Mouse (Mus musculus) cerebellum, adult 18-20 months (tissue): ENCODE measurements around the gene Chst11.

Source experiments
- DNase-seq, 2 experiments: peaks; one replicate each; pipeline ENCODE4 v3.0.0; 2021

The Chst11 gene

DNA sequence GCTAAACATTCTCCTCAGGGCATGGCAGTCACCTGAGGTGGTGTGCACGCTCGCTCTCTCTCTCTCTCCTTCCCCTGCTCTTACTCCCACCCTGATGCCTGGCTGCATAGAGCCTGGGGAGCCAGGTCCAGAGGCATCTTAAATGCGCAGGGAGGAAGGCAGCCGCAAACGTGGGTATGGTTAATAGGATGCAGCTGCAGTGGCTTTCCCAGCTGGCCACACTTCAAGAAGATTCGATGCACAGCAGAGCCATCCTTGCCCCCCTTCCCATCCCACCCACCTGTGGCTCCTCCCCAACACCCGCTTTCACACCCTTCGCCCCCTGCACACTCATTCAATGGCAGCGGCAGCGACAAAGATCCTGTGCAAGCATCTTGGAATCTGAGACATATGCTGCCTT lies 95.6 kb downstream of the Chst11 start:
- DNase-seq, result no peak

DNA sequence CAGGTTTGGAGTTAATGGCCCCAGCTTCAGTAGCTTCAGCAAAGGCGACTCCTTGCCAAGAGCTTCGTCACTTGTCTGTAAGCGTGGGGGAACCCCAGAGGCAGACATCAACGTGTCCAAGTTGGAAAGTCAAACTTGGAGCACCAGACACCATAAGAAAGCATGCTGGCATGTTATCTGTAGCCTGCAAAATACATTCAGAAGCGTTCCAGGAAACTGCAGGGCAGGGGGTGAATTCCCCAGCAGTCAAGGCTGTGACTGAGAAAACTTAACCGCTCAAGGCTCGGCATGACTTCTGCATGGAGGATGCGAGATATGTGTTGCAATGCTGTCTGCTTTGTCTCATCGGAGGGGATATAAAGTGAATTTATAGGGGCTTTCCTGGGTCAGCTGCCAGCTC lies 98.6 kb downstream of the Chst11 start:
- no peak for DNase-seq

GRCm38 (mm10) chr10:83088318-83088717 lies 103.0 kb downstream of the Chst11 start:
- no peak for DNase-seq

GRCm38 (mm10) chr10:83088826-83089225 lies 103.5 kb downstream of the Chst11 start:
- DNase-seq, result no peak

- DNase-seq, result no peak
Measured at GRCm38 (mm10) chr10:83090185-83090584, 104.9 kb downstream of the Chst11 start.

DNA sequence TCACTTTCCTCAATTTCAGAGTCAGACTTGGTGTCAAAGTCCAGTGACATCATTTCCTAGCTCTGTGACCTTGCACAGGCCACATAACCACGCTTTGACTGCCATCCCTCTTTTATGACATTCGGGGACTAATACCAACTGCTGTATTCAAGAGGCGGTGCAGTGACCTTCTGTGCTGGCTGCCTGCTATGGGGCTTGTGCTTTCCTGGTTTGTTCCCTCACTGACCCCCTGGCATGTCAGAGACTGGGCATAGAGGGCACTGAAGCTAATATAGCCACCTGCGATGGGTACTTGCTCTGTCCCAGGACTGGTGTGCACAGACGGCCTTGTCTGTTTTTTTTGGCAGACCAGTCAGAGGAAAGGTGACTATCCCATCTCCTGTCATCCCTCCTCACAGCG lies 108.4 kb downstream of the Chst11 start:
- DNase-seq, result no peak

DNA sequence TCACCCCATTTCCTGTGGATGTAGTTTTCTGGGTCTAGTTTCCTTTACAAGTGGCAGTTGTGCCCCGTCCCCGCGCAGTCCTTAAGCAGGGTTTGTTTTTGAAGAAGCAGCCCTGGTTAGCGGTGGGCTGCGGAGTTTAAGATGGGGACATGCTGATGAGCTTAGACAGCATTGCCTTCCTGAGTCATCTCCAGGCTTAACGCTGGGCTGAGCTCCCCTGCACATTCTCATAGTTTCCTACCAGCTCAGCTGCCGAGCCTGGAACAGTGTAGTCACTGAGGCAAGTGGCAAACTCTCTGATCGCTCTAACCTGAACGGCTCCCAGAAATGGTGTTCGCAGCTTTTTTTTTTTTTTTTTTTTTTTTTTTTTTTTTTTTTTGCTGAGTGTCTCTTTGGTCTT lies 109.0 kb downstream of the Chst11 start:
- DNase-seq, result no peak

- no peak for DNase-seq
Measured at GRCm38 (mm10) chr10:83094821-83095725, 109.8 kb downstream of the Chst11 start.

- no peak for DNase-seq
Measured at GRCm38 (mm10) chr10:83096257-83096656, 111.0 kb downstream of the Chst11 start.

DNA sequence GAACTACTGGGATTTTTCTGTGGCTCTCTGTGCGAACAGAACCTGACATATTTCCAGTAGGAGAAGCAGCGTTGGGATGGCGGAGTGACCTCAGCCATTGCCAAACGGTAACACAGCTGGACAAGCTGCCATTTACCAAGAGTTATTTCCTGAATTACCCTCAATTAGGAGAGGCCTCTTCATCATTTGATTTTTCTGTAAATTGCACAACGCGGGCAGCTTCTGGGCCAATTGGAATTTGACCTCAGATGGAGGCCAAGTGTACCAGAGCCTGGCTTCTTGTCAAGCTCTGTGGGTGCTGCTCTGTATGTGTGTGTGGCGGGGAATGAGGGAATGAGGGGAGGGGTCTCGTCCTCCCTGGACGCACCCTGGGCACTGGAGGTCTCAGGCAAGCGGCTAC lies 113.6 kb downstream of the Chst11 start:
- DNase-seq, result no peak

DNA sequence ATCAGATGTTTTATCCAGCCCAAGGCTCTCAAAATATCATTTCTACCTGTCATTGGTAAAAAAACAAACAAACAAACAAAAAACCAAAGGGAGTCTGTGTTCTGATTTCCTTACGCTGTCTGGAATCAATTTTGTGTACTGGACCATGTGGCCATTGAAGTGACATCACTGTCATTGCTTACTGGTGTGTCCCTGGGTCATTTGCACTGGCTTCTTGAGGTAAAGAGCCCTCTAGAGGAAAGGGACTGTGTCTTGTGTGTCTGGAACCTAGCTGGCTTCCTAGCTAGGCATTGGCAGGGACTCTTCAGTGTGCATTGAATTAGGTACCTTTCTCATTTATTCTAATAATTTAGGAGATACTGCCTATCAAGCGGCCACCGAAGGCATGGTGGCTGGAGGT lies 114.4 kb downstream of the Chst11 start:
- no peak for DNase-seq

- DNase-seq, result no peak
Measured at GRCm38 (mm10) chr10:83100890-83101289, 115.6 kb downstream of the Chst11 start.

DNA sequence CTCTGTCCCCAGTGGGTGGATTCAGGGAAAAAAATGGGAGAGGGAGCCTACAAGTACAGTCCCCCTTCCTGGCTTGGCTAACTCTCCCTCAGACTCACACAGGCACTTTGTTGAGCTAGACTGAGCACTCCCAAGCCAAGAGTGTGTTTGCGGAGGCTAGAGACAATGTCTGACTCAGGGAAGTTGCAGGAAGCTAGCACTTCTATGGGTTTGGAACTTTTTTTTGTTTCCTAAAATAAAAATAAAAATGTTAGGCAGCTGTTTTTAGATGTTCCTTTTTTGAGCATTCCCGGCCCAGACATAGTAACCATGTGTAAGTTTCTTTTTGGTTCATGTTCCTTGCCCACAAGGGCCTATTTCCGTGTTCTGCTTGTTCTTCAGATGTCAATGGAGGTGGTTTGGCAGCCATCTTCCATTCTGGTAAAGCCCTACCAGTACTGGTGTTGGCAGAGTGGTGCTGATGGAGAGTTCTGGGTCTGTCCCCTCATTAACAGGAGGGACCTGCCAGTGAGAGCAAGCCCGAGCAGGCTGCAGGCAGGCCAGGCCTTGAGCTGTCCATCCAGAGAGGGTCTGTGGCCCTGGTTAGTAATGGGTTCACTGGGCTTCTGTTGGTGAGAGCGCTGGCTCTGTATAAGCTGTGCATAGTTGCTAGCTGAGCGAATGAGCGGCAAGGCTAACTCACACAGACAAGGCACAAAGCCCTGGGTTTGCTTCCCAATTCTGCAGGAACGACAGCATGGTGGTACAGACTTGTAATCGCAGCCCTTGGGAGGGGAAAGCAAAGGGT lies 116.3 kb downstream of the Chst11 start:
- DNase-seq, result no peak

DNA sequence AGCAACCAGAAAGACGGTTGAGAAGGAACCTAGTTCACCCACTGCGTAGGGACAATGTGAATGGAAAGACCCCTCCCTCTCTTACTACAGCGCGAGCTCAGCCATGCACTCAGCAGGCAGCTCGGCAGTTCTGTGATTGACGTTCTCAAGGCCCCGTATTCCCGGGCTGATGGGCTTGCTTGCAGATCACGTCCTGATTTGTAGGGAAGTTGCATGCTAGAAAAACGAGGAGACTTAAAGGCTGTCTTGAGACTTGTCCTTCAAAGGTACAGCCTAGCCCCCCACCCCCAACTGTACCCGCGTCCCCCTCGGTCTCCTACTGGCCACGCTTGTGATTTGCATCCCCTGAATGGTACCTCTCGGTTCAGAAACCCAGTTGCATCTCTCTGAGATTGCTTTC lies 117.4 kb downstream of the Chst11 start:
- DNase-seq, result no peak

GRCm38 (mm10) chr10:83104221-83104620 lies 118.9 kb downstream of the Chst11 start:
- no peak for DNase-seq

- no peak for DNase-seq
Measured at GRCm38 (mm10) chr10:83106152-83106746, 121.0 kb downstream of the Chst11 start.

DNA sequence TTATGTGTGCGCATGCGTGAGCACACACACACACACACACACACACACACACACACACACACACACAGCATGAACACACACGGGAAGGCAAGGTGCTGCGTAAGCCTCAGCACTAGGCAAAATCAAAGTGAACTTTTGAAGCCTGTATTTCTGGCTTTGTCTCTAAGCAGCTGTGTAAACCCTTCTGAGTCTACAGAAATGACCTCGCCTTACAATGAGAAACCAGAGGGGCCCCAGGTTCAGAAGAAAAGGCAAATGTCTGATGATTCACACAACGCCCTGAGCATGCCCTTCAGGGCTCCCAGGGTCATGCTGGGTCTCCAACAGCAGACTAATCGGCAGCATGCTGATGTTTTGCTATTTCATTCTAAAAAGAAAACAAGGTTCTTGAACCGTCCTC lies 122.1 kb downstream of the Chst11 start:
- DNase-seq, result no peak

DNA sequence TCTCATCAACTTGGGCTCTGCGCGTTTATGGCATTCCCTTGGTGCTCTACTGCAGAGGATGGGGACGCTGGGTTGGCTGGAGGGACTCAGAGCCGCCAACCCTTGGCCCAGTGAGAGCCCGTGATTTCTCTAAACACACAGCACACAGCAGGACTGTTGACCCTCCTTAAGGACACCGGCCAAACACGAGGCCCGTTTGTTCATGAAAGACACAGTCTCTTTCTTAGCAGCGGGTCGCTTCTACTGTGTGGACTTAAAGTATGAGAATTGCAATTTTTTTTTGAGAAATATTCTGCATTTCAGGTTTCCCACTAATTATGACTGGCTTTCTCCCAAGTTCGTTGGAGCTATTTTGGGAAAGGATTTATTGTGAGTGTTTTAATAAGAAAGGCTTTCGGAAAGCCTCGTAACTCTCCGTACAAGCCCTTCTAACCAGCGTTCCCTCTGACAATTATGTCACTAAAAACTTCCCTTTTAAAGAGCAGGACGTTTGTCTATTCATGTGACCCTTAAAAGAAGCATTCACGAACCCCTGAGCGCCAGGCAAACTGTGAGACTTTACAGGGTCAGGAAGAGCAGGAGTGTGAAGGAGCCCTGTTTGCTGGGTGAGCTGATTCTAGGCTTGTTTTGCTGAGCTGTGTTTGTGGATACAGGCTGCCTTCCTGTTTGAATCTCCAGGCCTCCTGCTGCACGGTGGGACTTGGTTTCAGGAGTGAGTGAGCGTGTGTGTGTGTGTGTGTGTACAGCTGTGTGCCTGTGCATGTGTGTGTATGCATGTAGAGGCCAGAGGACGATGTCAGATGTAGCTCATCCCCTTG lies 122.8 kb downstream of the Chst11 start:
- no peak for DNase-seq

- DNase-seq, result no peak
Measured at GRCm38 (mm10) chr10:83108946-83109345, 123.6 kb downstream of the Chst11 start.

DNA sequence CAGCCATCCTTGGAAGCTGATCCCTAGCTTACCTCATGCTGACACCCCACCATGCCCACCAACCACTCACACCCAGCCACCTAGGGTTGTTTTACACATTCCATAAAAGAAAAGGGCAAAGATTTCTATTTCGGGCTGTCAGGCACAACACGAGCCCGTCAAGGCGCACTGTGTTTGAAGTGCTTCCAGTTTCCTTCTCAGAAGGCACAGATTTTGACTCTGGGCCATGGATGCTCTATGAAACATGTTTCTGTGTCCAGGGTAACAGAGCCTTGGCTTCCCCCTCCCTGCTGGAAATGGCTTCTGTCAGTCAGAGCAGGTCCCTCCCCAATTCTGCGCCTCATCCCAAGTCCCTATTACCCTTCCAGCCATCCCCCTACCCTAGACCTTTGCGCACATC lies 125.7 kb downstream of the Chst11 start:
- DNase-seq, result no peak

GRCm38 (mm10) chr10:83112345-83112744 lies 127.0 kb downstream of the Chst11 start:
- no peak for DNase-seq

GRCm38 (mm10) chr10:83114564-83114963 lies 129.3 kb downstream of the Chst11 start:
- DNase-seq, result no peak

DNA sequence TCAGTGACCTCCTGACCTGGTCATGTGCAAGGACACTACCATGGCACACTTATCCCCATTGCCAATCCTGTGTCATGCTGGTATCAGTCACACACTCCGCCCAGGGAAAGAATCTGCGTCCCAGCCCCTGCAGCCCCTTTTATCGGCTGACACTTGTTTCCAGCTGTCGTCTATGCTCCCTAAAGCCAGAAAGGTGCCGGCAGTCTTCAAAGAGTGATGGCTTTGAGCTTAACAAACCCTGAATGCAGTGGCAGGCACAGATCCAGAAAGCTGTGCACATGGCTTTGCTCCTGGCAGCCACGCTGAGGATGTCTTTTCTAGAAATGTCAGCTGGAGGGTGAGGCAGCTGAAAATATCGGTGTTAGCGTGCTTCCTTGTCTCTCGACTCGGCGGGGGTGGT lies 131.6 kb downstream of the Chst11 start:
- no peak for DNase-seq
